Mouse (Mus musculus): ENCODE data around the gene Prg3.

- TF ChIP-seq CTCF (IDR thresholded peaks at IDR 0.05 in 2 of 3, conservative IDR thresholded peaks at IDR 0.05 in 1 of 3; ENCODE audit: control insufficient read depth in 1 of 3, insufficient read depth in 1 of 3, low read depth in 2 of 3, low read length in 3 of 3, poor library complexity in 1 of 3, severe bottlenecking in 1 of 3) (no peak), POLR2A (IDR thresholded peaks at IDR 0.05; ENCODE audit: control insufficient read depth in 1 of 2, insufficient read depth in 1 of 2, low read depth in 1 of 2, low read length in 2 of 2, poor library complexity in 1 of 2) (no peak), NELFE (IDR thresholded peaks at IDR 0.05; ENCODE audit: low read depth, low read length) (no peak), TAL1 (IDR thresholded peaks at IDR 0.05; ENCODE audit: low read length) (no peak), CHD1 (IDR thresholded peaks at IDR 0.05; ENCODE audit: low read depth, low read length) (no peak), MXI1 (IDR thresholded peaks at IDR 0.05; ENCODE audit: low read depth, low read length) (no peak), HCFC1 (IDR thresholded peaks at IDR 0.05; ENCODE audit: low read depth, low read length) (no peak), KAT2A (conservative IDR thresholded peaks at IDR 0.05; ENCODE audit: low read depth, low read length) (no peak), EP300 (IDR thresholded peaks at IDR 0.05; ENCODE audit: low read depth in 1 of 2, low read length in 2 of 2) (no peak), MAX (IDR thresholded peaks at IDR 0.05; ENCODE audit: low read length) (no peak)
These were observed 46.7 kb upstream of the Prg3 start for GRCm38 (mm10) chr2:84941332-84941731.
